Mouse (Mus musculus) kidney, adult 18-20 months (tissue): Measurements from ENCODE around the gene Hamp2.

Experiments
- DNase-seq: peaks from one replicate; pipeline ENCODE4 v3.0.0; 2021

Hamp2 gene

GRCm38 (mm10) chr7:30888786-30889185 lies 35.7 kb downstream of the Hamp2 start:
- no peak for DNase-seq

GRCm38 (mm10) chr7:30887568-30888188 lies 36.8 kb downstream of the Hamp2 start:
- no peak for DNase-seq

- DNase-seq, result no peak
Measured at GRCm38 (mm10) chr7:30886852-30887251, 37.6 kb downstream of the Hamp2 start.

- no peak for DNase-seq
Measured at GRCm38 (mm10) chr7:30884047-30884446, 40.4 kb downstream of the Hamp2 start.

- DNase-seq, result no peak
Measured at GRCm38 (mm10) chr7:30881367-30881766, 43.1 kb downstream of the Hamp2 start.

- no peak for DNase-seq
Measured at GRCm38 (mm10) chr7:30880176-30880575, 44.3 kb downstream of the Hamp2 start, which contains the start of gene Cd22. Gene Cd22 (minus strand): TSS chr7:30880342.

GRCm38 (mm10) chr7:30878950-30879349 lies 45.5 kb downstream of the Hamp2 start:
- DNase-seq, result no peak

- DNase-seq, result peak; percentile 82
Measured at GRCm38 (mm10) chr7:30873083-30873482, 51.4 kb downstream of the Hamp2 start.
